Mouse (Mus musculus): ENCODE data around the gene Slc9a1. TPM values are rescaled to one million over a fixed set of nuclear protein-coding genes. Genes with fewer than 3 reads are reported as not detected.

Slc9a1 gene
- polyA plus RNA-seq, 1 experiment from 2014 or later = 7.3 TPM

GRCm38 (mm10) chr4:133404256-133404655 lies 34.8 kb downstream of the Slc9a1 start:
- H3K4me3 ChIP-seq (replicated peaks) = no peak overlapping the region
- H3K36me3 ChIP-seq = peaks cover 4% of the 10 kb centered on the region; the same call in 1 of the 2 replicates
- no peak overlapping the region for H3K9ac ChIP-seq (replicated peaks)
- H3K9me3 ChIP-seq = no peaks in the 10 kb centered on the region
- 83% methylated on average over 5 of the region's 5 CpGs for WGBS
- no peak overlapping the region for H3K4me2 ChIP-seq
- H3K4me1 ChIP-seq (replicated peaks) = peaks cover 33% of the 10 kb centered on the region
- no peak for ATAC-seq (ENCODE audit: insufficient number of reproducible peaks, insufficient read depth, low FRiP score, low TSS enrichment, low read depth)
- H3K27me3 ChIP-seq = no peaks in the 10 kb centered on the region
- H3K27ac ChIP-seq = no peak overlapping the region

- Histone ChIP-seq H3K4me2 (no peak overlapping the region), H3K4me1 (replicated peaks) (peaks cover 20% of the 10 kb centered on the region), H3K4me3 (replicated peaks) (no peak overlapping the region), H3K9me3 (no peaks in the 10 kb centered on the region), H3K27me3 (no peaks in the 10 kb centered on the region), H3K27ac (peak overlapping the region; percentile 41; the same call in 1 of the 2 replicates), H3K36me3 (peaks cover 5% of the 10 kb centered on the region; the same call in 1 of the 2 replicates), H3K9ac (replicated peaks) (no peak overlapping the region)
- WGBS = 65% methylated on average over 8 of the region's 8 CpGs
- ATAC-seq (ENCODE audit: insufficient number of reproducible peaks, insufficient read depth, low FRiP score, low TSS enrichment, low read depth) = no peak
These were observed 37.0 kb downstream of the Slc9a1 start for GRCm38 (mm10) chr4:133406313-133407056.

GRCm38 (mm10) chr4:133407114-133407787 lies 37.7 kb downstream of the Slc9a1 start:
- peaks cover 12% of the 10 kb centered on the region for H3K36me3 ChIP-seq
- peak overlapping the region; percentile 50; the same call in 1 of the 2 replicates for H3K27ac ChIP-seq
- H3K4me1 ChIP-seq (replicated peaks) = peaks cover 20% of the 10 kb centered on the region
- H3K4me2 ChIP-seq = no peak overlapping the region
- no peaks in the 10 kb centered on the region for H3K9me3 ChIP-seq
- no peak for ATAC-seq (ENCODE audit: insufficient number of reproducible peaks, insufficient read depth, low FRiP score, low TSS enrichment, low read depth)
- H3K27me3 ChIP-seq = no peaks in the 10 kb centered on the region
- H3K9ac ChIP-seq (replicated peaks) = no peak overlapping the region
- H3K4me3 ChIP-seq (replicated peaks) = no peak overlapping the region
- WGBS = 59% methylated on average over 6 of the region's 6 CpGs

GRCm38 (mm10) chr4:133408006-133408405 lies 38.5 kb downstream of the Slc9a1 start:
- Histone ChIP-seq H3K9me3 (no peaks in the 10 kb centered on the region), H3K27me3 (no peaks in the 10 kb centered on the region), H3K4me3 (replicated peaks) (no peak overlapping the region), H3K4me1 (replicated peaks) (peaks cover 20% of the 10 kb centered on the region), H3K27ac (peak overlapping the region; percentile 50; the same call in 1 of the 2 replicates), H3K4me2 (no peak overlapping the region), H3K9ac (replicated peaks) (no peak overlapping the region), H3K36me3 (peaks cover 19% of the 10 kb centered on the region)
- no peak for ATAC-seq (ENCODE audit: insufficient number of reproducible peaks, insufficient read depth, low FRiP score, low TSS enrichment, low read depth)
- 48% methylated on average over 7 of the region's 7 CpGs for WGBS

- H3K9me3 ChIP-seq = no peaks in the 10 kb centered on the region
- no peak overlapping the region for H3K4me3 ChIP-seq (replicated peaks)
- 83% methylated on average over 14 of the region's 14 CpGs for WGBS
- H3K4me1 ChIP-seq (replicated peaks) = peaks cover 20% of the 10 kb centered on the region
- no peak overlapping the region for H3K27ac ChIP-seq
- no peak overlapping the region for H3K4me2 ChIP-seq
- peaks cover 38% of the 10 kb centered on the region; the same call in 1 of the 2 replicates for H3K36me3 ChIP-seq
- H3K9ac ChIP-seq (replicated peaks) = no peak overlapping the region
- H3K27me3 ChIP-seq = no peaks in the 10 kb centered on the region
- no peak for ATAC-seq (ENCODE audit: insufficient number of reproducible peaks, insufficient read depth, low FRiP score, low TSS enrichment, low read depth)
These were observed 41.5 kb downstream of the Slc9a1 start for GRCm38 (mm10) chr4:133410994-133411393.

GRCm38 (mm10) chr4:133412096-133412495 lies 42.6 kb downstream of the Slc9a1 start:
- Histone ChIP-seq H3K9ac (replicated peaks) (no peak overlapping the region), H3K27ac (no peak overlapping the region), H3K9me3 (no peaks in the 10 kb centered on the region), H3K4me2 (no peak overlapping the region), H3K27me3 (no peaks in the 10 kb centered on the region), H3K36me3 (peaks cover 49% of the 10 kb centered on the region), H3K4me1 (replicated peaks) (peaks cover 12% of the 10 kb centered on the region), H3K4me3 (replicated peaks) (no peak overlapping the region)
- no peak for ATAC-seq (ENCODE audit: insufficient number of reproducible peaks, insufficient read depth, low FRiP score, low TSS enrichment, low read depth)
- WGBS = 92% methylated on average over 14 of the region's 14 CpGs

- Histone ChIP-seq H3K4me2 (no peak overlapping the region), H3K27ac (0 out of 2 replicates have a peak overlapping the region, but pooled peaks have one; percentile 12), H3K36me3 (peaks cover 57% of the 10 kb centered on the region), H3K27me3 (no peaks in the 10 kb centered on the region), H3K9ac (replicated peaks) (no peak overlapping the region), H3K9me3 (no peaks in the 10 kb centered on the region), H3K4me1 (replicated peaks) (peaks cover 4% of the 10 kb centered on the region), H3K4me3 (replicated peaks) (no peak overlapping the region)
- no peak for ATAC-seq (ENCODE audit: insufficient number of reproducible peaks, insufficient read depth, low FRiP score, low TSS enrichment, low read depth)
- WGBS = 91% methylated on average over 16 of the region's 16 CpGs
These were observed 43.4 kb downstream of the Slc9a1 start for GRCm38 (mm10) chr4:133412575-133413540.

GRCm38 (mm10) chr4:133413617-133414016 lies 44.1 kb downstream of the Slc9a1 start:
- H3K4me2 ChIP-seq = no peak overlapping the region
- no peaks in the 10 kb centered on the region for H3K27me3 ChIP-seq
- no peaks in the 10 kb centered on the region for H3K9me3 ChIP-seq
- H3K27ac ChIP-seq = no peak overlapping the region
- WGBS = 92% methylated on average over 7 of the region's 7 CpGs
- no peak for ATAC-seq (ENCODE audit: insufficient number of reproducible peaks, insufficient read depth, low FRiP score, low TSS enrichment, low read depth)
- H3K4me3 ChIP-seq (replicated peaks) = no peak overlapping the region
- H3K36me3 ChIP-seq = peaks cover 65% of the 10 kb centered on the region
- H3K9ac ChIP-seq (replicated peaks) = no peak overlapping the region
- no peaks in the 10 kb centered on the region for H3K4me1 ChIP-seq (replicated peaks)

GRCm38 (mm10) chr4:133414920-133415319 lies 45.4 kb downstream of the Slc9a1 start:
- Histone ChIP-seq H3K9me3 (no peaks in the 10 kb centered on the region), H3K27ac (no peak overlapping the region), H3K9ac (replicated peaks) (no peak overlapping the region), H3K4me3 (replicated peaks) (no peak overlapping the region), H3K27me3 (no peaks in the 10 kb centered on the region), H3K4me1 (replicated peaks) (no peaks in the 10 kb centered on the region), H3K36me3 (peaks cover 73% of the 10 kb centered on the region), H3K4me2 (no peak overlapping the region)
- ATAC-seq (ENCODE audit: insufficient number of reproducible peaks, insufficient read depth, low FRiP score, low TSS enrichment, low read depth) = no peak
- WGBS = 70% methylated on average over 4 of the region's 4 CpGs

GRCm38 (mm10) chr4:133419312-133420004 lies 50.0 kb downstream of the Slc9a1 start:
- Histone ChIP-seq H3K9me3 (no peaks in the 10 kb centered on the region), H3K4me2 (no peak overlapping the region), H3K27me3 (no peaks in the 10 kb centered on the region), H3K4me3 (replicated peaks) (no peak overlapping the region), H3K4me1 (replicated peaks) (no peaks in the 10 kb centered on the region), H3K36me3 (peaks cover 73% of the 10 kb centered on the region), H3K27ac (no peak overlapping the region), H3K9ac (replicated peaks) (no peak overlapping the region)
- WGBS = 70% methylated on average over 14 of the region's 14 CpGs
- no peak for ATAC-seq (ENCODE audit: insufficient number of reproducible peaks, insufficient read depth, low FRiP score, low TSS enrichment, low read depth)
